Mouse (Mus musculus) midbrain, embryonic 14.5 days (tissue): ENCODE results near the gene Lef1. TPM values are rescaled to one million over a fixed set of nuclear protein-coding genes. Genes with fewer than 3 reads are reported as not detected.
A peak's percentile ranks its signal among the peaks of the same experiment; 100 is the strongest.

ENCODE experiments used
- ATAC-seq: fragments of 200-750 bp; cut with Nextera tagmentation; 2 replicates; pipeline ENCODE4 v1.8.0; 2017; ENCODE audit warnings: moderate number of reproducible peaks, moderate library complexity; ENCODE audit not compliant: low FRiP score, low TSS enrichment
- DNase-seq: peaks from one replicate; pipeline ENCODE4 v3.0.0-alpha.2; 2015
- H3K27ac ChIP-seq: fragments of 300-500 bp; sonication (generic); replicated peaks from 2 replicates; pipeline ENCODE4 v1.5.1; 2014; ENCODE audit warnings: mild to moderate bottlenecking, low read depth, low read length, moderate library complexity
- H3K27me3 ChIP-seq: fragments of 300-500 bp; sonication (generic); 2 replicates; pipeline ENCODE4 v1.6.1; 2014; ENCODE audit warnings: low read length, control low read depth, mixed read lengths; ENCODE audit not compliant: control insufficient read depth, insufficient read depth
- H3K36me3 ChIP-seq: fragments of 300-500 bp; sonication (generic); 2 replicates; pipeline ENCODE4 v1.6.1; 2014; ENCODE audit warnings: low read length, control low read depth; ENCODE audit not compliant: control insufficient read depth, insufficient read depth
- H3K4me1 ChIP-seq: fragments of 300-500 bp; sonication (generic); 2 replicates; pipeline ENCODE4 v1.6.1; 2014; ENCODE audit warnings: mild to moderate bottlenecking, antibody characterized with exemption, low read length, control low read depth; ENCODE audit not compliant: control insufficient read depth, insufficient read depth
- H3K4me2 ChIP-seq: fragments of 300-500 bp; sonication (generic); 2 replicates; pipeline ENCODE4 v1.6.1; 2014; ENCODE audit warnings: mild to moderate bottlenecking, low read length, moderate library complexity
- H3K4me3 ChIP-seq: fragments of 300-500 bp; sonication (generic); replicated peaks from 2 replicates; pipeline ENCODE4 v1.5.1; 2014; ENCODE audit warnings: low read depth, low read length
- H3K9ac ChIP-seq: fragments of 300-500 bp; sonication (generic); replicated peaks from 2 replicates; pipeline ENCODE4 v1.6.1; 2014; ENCODE audit warnings: mild to moderate bottlenecking, low read length, moderate library complexity
- H3K9me3 ChIP-seq: fragments of 300-500 bp; sonication (generic); 2 replicates; pipeline ENCODE4 v1.6.1; 2016; ENCODE audit warnings: low read length, control low read depth, mixed read lengths; ENCODE audit not compliant: control insufficient read depth
- WGBS: fragments of 180-500 bp; shearing (Covaris S2); extraction: QIAGEN DNeasy Blood & Tissue Kit; methylation state at CpG from one replicate; pipeline ENCODE4 v1.1.7; 2014; 5-methylcytosine and 5-hydroxymethylcytosine counted together
- polyA plus RNA-seq: library from polyadenylated mRNA; unstranded; fragments of >200 nt; fragmentation: Nextera tagmentation; extraction: Ambion mirVana; gene quantifications from 2 replicates; pipeline ENCODE4 v1.2.1, GENCODE M21; 2014

The Lef1 gene
- polyA plus RNA-seq, 1 experiment from 2014 or later, result 93.8 TPM

- Histone ChIP-seq H3K9ac (no peak overlapping the region), H3K9me3 (no peaks in the 10 kb centered on the region), H3K4me1 (no peaks in the 10 kb centered on the region), H3K4me3 (no peak overlapping the region), H3K27me3 (no peaks in the 10 kb centered on the region), H3K4me2 (no peak overlapping the region), H3K27ac (no peak overlapping the region), H3K36me3 (no peaks in the 10 kb centered on the region; the same call in 1 of the 2 replicates)
- ATAC-seq (no peak), DNase-seq (no peak)
- 86% methylated on average over 9 of the region's 9 CpGs for WGBS
These were observed 103.9 kb downstream of the Lef1 start for GRCm38 (mm10) chr3:131214060-131214658.

- Histone ChIP-seq H3K27me3 (no peaks in the 10 kb centered on the region), H3K4me2 (no peak overlapping the region), H3K27ac (no peak overlapping the region), H3K4me1 (no peaks in the 10 kb centered on the region), H3K36me3 (no peaks in the 10 kb centered on the region; the same call in 1 of the 2 replicates), H3K4me3 (no peak overlapping the region), H3K9me3 (no peaks in the 10 kb centered on the region), H3K9ac (no peak overlapping the region)
- DNase-seq (peak; percentile 31), ATAC-seq (no peak)
- WGBS, result 65% methylated on average over 9 of the region's 9 CpGs
These were observed 104.6 kb downstream of the Lef1 start for GRCm38 (mm10) chr3:131214841-131215240.

- ATAC-seq (no peak), DNase-seq (no peak)
- Histone ChIP-seq H3K9me3 (no peaks in the 10 kb centered on the region), H3K4me2 (no peak overlapping the region), H3K27me3 (no peaks in the 10 kb centered on the region), H3K4me1 (no peaks in the 10 kb centered on the region), H3K36me3 (peaks cover 2% of the 10 kb centered on the region; the same call in 1 of the 2 replicates), H3K27ac (no peak overlapping the region), H3K4me3 (no peak overlapping the region), H3K9ac (no peak overlapping the region)
- 89% methylated on average over 14 of the region's 14 CpGs for WGBS
These were observed 108.5 kb downstream of the Lef1 start for GRCm38 (mm10) chr3:131218636-131219390.

GRCm38 (mm10) chr3:131228083-131228482, 117.8 kb downstream of the Lef1 start:
- no peak overlapping the region for H3K27ac ChIP-seq
- no peak for DNase-seq
- H3K4me2 ChIP-seq, result no peak overlapping the region
- no peaks in the 10 kb centered on the region for H3K27me3 ChIP-seq
- no peaks in the 10 kb centered on the region for H3K9me3 ChIP-seq
- H3K4me3 ChIP-seq, result no peak overlapping the region
- no peaks in the 10 kb centered on the region for H3K4me1 ChIP-seq
- ATAC-seq, result no peak
- 74% methylated on average over 6 of the region's 6 CpGs for WGBS
- no peak overlapping the region for H3K9ac ChIP-seq
- H3K36me3 ChIP-seq, result 0 out of 2 replicates have a peak, but pooled peaks cover 8% of the 10 kb centered on the region

- Histone ChIP-seq H3K4me3 (no peak overlapping the region), H3K36me3 (no peaks in the 10 kb centered on the region), H3K27me3 (no peaks in the 10 kb centered on the region), H3K4me1 (no peaks in the 10 kb centered on the region), H3K9ac (no peak overlapping the region), H3K27ac (no peak overlapping the region; the same call in 1 of the 2 replicates), H3K4me2 (no peak overlapping the region), H3K9me3 (no peaks in the 10 kb centered on the region)
- no peak for ATAC-seq
- WGBS, result 71% methylated on average over 6 of the region's 6 CpGs
- no peak for DNase-seq
These were observed 126.8 kb downstream of the Lef1 start for GRCm38 (mm10) chr3:131237061-131237460.

- Histone ChIP-seq H3K27ac (no peak overlapping the region), H3K4me3 (no peak overlapping the region), H3K36me3 (no peaks in the 10 kb centered on the region), H3K4me1 (no peaks in the 10 kb centered on the region), H3K9ac (no peak overlapping the region), H3K27me3 (no peaks in the 10 kb centered on the region), H3K9me3 (no peaks in the 10 kb centered on the region), H3K4me2 (peak overlapping the region; percentile 35; the same call in 1 of the 2 replicates)
- peak; percentile 73; the same call in 1 of the 2 replicates for ATAC-seq
- DNase-seq, result peak; percentile 95
- 62% methylated on average over 19 of the region's 19 CpGs for WGBS
These were observed 127.7 kb downstream of the Lef1 start for GRCm38 (mm10) chr3:131237785-131238633.

GRCm38 (mm10) chr3:131245766-131246578, 135.7 kb downstream of the Lef1 start:
- Histone ChIP-seq H3K4me1 (no peaks in the 10 kb centered on the region), H3K27ac (no peak overlapping the region), H3K9ac (no peak overlapping the region), H3K9me3 (no peaks in the 10 kb centered on the region), H3K4me2 (no peak overlapping the region), H3K27me3 (no peaks in the 10 kb centered on the region), H3K36me3 (no peaks in the 10 kb centered on the region), H3K4me3 (no peak overlapping the region)
- WGBS, result 62% methylated on average over 11 of the region's 11 CpGs
- peak; percentile 59; the same call in 1 of the 2 replicates for ATAC-seq
- peak; percentile 92 for DNase-seq

GRCm38 (mm10) chr3:131246579-131247046, 136.3 kb downstream of the Lef1 start:
- DNase-seq (no peak), ATAC-seq (no peak)
- H3K36me3 ChIP-seq, result no peaks in the 10 kb centered on the region
- no peak overlapping the region for H3K4me3 ChIP-seq
- no peak overlapping the region for H3K9ac ChIP-seq
- H3K4me1 ChIP-seq, result no peaks in the 10 kb centered on the region
- H3K4me2 ChIP-seq, result no peak overlapping the region
- no peaks in the 10 kb centered on the region for H3K27me3 ChIP-seq
- 95% methylated on average over 8 of the region's 8 CpGs for whole genome bisulfite sequencing
- H3K9me3 ChIP-seq, result no peaks in the 10 kb centered on the region
- H3K27ac ChIP-seq, result no peak overlapping the region
